Mouse (Mus musculus): ENCODE measurements at regions not wholly inside any gene's neighbourhood (a gene's known extent, or its start where the extent isn't known, plus 50 kb on each side); places are given as distances from the start of the nearest gene placed in this dataset.
"Not testable (repeated sequence)": the region's sequence is repeated elsewhere in the genome, so short reads cannot be mapped to it uniquely, and the experiment has no call there.

- Histone ChIP-seq H3K36me3 (ENCODE audit: insufficient read depth, low read length) (no peaks in the 10 kb centered on the region), H3K27ac (no peak overlapping the region), H3K27me3 (ENCODE audit: insufficient read depth, low read length) (no peaks in the 10 kb centered on the region), H3K9me3 (ENCODE audit: low read length) (no peaks in the 10 kb centered on the region), H3K9ac (replicated peaks; ENCODE audit: low read length) (no peak overlapping the region), H3K4me1 (ENCODE audit: insufficient read depth, low read length) (no peaks in the 10 kb centered on the region), H3K4me3 (ENCODE audit: low read length) (no peak overlapping the region), H3K4me2 (ENCODE audit: low read depth, low read length) (no peak overlapping the region)
- TF ChIP-seq CTCF (IDR thresholded peaks at IDR 0.05; ENCODE audit: low read depth): no peak
- 71% methylated on average over 4 of the region's 4 CpGs for WGBS
- DNase-seq (ENCODE audit: low spot score): no peak
- ATAC-seq: no peak
Measured at GRCm38 (mm10) chr3:81805745-81806144, 126.7 kb upstream of the Ctso start.

GRCm38 (mm10) chr3:81809604-81810003 lies 122.8 kb upstream of the Ctso start:
- Histone ChIP-seq H3K9me3 (ENCODE audit: low read length) (no peaks in the 10 kb centered on the region), H3K36me3 (ENCODE audit: insufficient read depth, low read length) (no peaks in the 10 kb centered on the region), H3K4me1 (ENCODE audit: insufficient read depth, low read length) (no peaks in the 10 kb centered on the region), H3K4me3 (ENCODE audit: low read length) (no peak overlapping the region), H3K27ac (no peak overlapping the region), H3K9ac (replicated peaks; ENCODE audit: low read length) (no peak overlapping the region), H3K27me3 (ENCODE audit: insufficient read depth, low read length) (no peaks in the 10 kb centered on the region), H3K4me2 (ENCODE audit: low read depth, low read length) (no peak overlapping the region)
- TF ChIP-seq CTCF (IDR thresholded peaks at IDR 0.05; ENCODE audit: low read depth): no peak
- DNase-seq (ENCODE audit: low spot score) (no peak), ATAC-seq (no peak)
- 80% methylated on average over 2 of the region's 2 CpGs for WGBS

GRCm38 (mm10) chr3:81820304-81820703 lies 112.1 kb upstream of the Ctso start:
- Histone ChIP-seq H3K27ac (no peak overlapping the region), H3K4me1 (ENCODE audit: insufficient read depth, low read length) (no peaks in the 10 kb centered on the region), H3K4me2 (ENCODE audit: low read depth, low read length) (no peak overlapping the region), H3K27me3 (ENCODE audit: insufficient read depth, low read length) (no peaks in the 10 kb centered on the region), H3K4me3 (ENCODE audit: low read length) (no peak overlapping the region), H3K9me3 (ENCODE audit: low read length) (no peaks in the 10 kb centered on the region), H3K36me3 (ENCODE audit: insufficient read depth, low read length) (no peaks in the 10 kb centered on the region), H3K9ac (replicated peaks; ENCODE audit: low read length) (no peak overlapping the region)
- no peak for TF ChIP-seq CTCF (IDR thresholded peaks at IDR 0.05; ENCODE audit: low read depth)
- no peak for DNase-seq (ENCODE audit: low spot score)
- WGBS: 82% methylated on average over 2 of the region's 2 CpGs
- no peak for ATAC-seq

- 0 out of 2 replicates have a peak overlapping the region, but pooled peaks have one; percentile 41 for H3K27ac ChIP-seq
- ATAC-seq: no peak
- no peak for DNase-seq (ENCODE audit: low spot score)
Measured at GRCm38 (mm10) chr3:81829525-81829924, 102.9 kb upstream of the Ctso start.

GRCm38 (mm10) chr3:81829966-81830599 lies 102.3 kb upstream of the Ctso start:
- no peak for TF ChIP-seq CTCF (IDR thresholded peaks at IDR 0.05; ENCODE audit: low read depth)
- H3K9me3 ChIP-seq (ENCODE audit: low read length): no peaks in the 10 kb centered on the region
- no peaks in the 10 kb centered on the region for H3K36me3 ChIP-seq (ENCODE audit: insufficient read depth, low read length)
- no peak overlapping the region for H3K9ac ChIP-seq (replicated peaks; ENCODE audit: low read length)
- peak; percentile 92 for ATAC-seq
- no peak overlapping the region for H3K4me3 ChIP-seq (ENCODE audit: low read length)
- no peak overlapping the region for H3K4me2 ChIP-seq (ENCODE audit: low read depth, low read length)
- peak; percentile 79 for DNase-seq (ENCODE audit: low spot score)
- no peaks in the 10 kb centered on the region for H3K4me1 ChIP-seq (ENCODE audit: insufficient read depth, low read length)
- peak overlapping the region; percentile 41; the same call in 1 of the 2 replicates for H3K27ac ChIP-seq
- H3K27me3 ChIP-seq (ENCODE audit: insufficient read depth, low read length): no peaks in the 10 kb centered on the region

More at GRCm38 (mm10) chr3:81829525-81829924, 102.9 kb upstream of the Ctso start:
- no peaks in the 10 kb centered on the region for H3K4me1 ChIP-seq (ENCODE audit: insufficient read depth, low read length)
- WGBS: no CpG with 5 or more reads among the region's 2 CpGs
- H3K4me3 ChIP-seq (ENCODE audit: low read length): no peak overlapping the region
- H3K9me3 ChIP-seq (ENCODE audit: low read length): no peaks in the 10 kb centered on the region
- no peaks in the 10 kb centered on the region for H3K36me3 ChIP-seq (ENCODE audit: insufficient read depth, low read length)
- no peak for TF ChIP-seq CTCF (IDR thresholded peaks at IDR 0.05; ENCODE audit: low read depth)
- H3K9ac ChIP-seq (replicated peaks; ENCODE audit: low read length): no peak overlapping the region
- H3K4me2 ChIP-seq (ENCODE audit: low read depth, low read length): no peak overlapping the region
- no peaks in the 10 kb centered on the region for H3K27me3 ChIP-seq (ENCODE audit: insufficient read depth, low read length)

- 15% methylated on average over 11 of the region's 11 CpGs for WGBS
- peak overlapping the region; percentile 28 for H3K4me2 ChIP-seq (ENCODE audit: low read depth, low read length)
- H3K4me3 ChIP-seq (ENCODE audit: low read length): no peak overlapping the region
- H3K27me3 ChIP-seq (ENCODE audit: insufficient read depth, low read length): no peaks in the 10 kb centered on the region
- no peak for ATAC-seq
- no peaks in the 10 kb centered on the region for H3K9me3 ChIP-seq (ENCODE audit: low read length)
- no peaks in the 10 kb centered on the region for H3K36me3 ChIP-seq (ENCODE audit: insufficient read depth, low read length)
- H3K27ac ChIP-seq: no peak overlapping the region
- H3K9ac ChIP-seq (replicated peaks; ENCODE audit: low read length): no peak overlapping the region
- H3K4me1 ChIP-seq (ENCODE audit: insufficient read depth, low read length): no peaks in the 10 kb centered on the region
- DNase-seq (ENCODE audit: low spot score): no peak
- no peak for TF ChIP-seq CTCF (IDR thresholded peaks at IDR 0.05; ENCODE audit: low read depth)
Measured at GRCm38 (mm10) chr3:81835380-81836157, 96.8 kb upstream of the Ctso start.

GRCm38 (mm10) chr3:81836478-81836877 lies 95.9 kb upstream of the Ctso start:
- no peak overlapping the region for H3K4me3 ChIP-seq (ENCODE audit: low read length)
- H3K27ac ChIP-seq: no peak overlapping the region
- DNase-seq (ENCODE audit: low spot score) (no peak), ATAC-seq (no peak)
- TF ChIP-seq CTCF (IDR thresholded peaks at IDR 0.05; ENCODE audit: low read depth): no peak
- WGBS: 80% methylated on average over 7 of the region's 7 CpGs
- H3K9ac ChIP-seq (replicated peaks; ENCODE audit: low read length): no peak overlapping the region
- H3K9me3 ChIP-seq (ENCODE audit: low read length): no peaks in the 10 kb centered on the region
- no peaks in the 10 kb centered on the region for H3K4me1 ChIP-seq (ENCODE audit: insufficient read depth, low read length)
- no peaks in the 10 kb centered on the region for H3K27me3 ChIP-seq (ENCODE audit: insufficient read depth, low read length)
- no peaks in the 10 kb centered on the region for H3K36me3 ChIP-seq (ENCODE audit: insufficient read depth, low read length)
- no peak overlapping the region for H3K4me2 ChIP-seq (ENCODE audit: low read depth, low read length)

GRCm38 (mm10) chr3:81838121-81838520 lies 94.3 kb upstream of the Ctso start:
- not testable (repeated sequence) for H3K36me3 ChIP-seq (ENCODE audit: insufficient read depth, low read length); H3K9me3 ChIP-seq (ENCODE audit: low read length); H3K27me3 ChIP-seq (ENCODE audit: insufficient read depth, low read length); H3K27ac ChIP-seq; H3K4me2 ChIP-seq (ENCODE audit: low read depth, low read length); H3K9ac ChIP-seq (replicated peaks; ENCODE audit: low read length); ATAC-seq; DNase-seq (ENCODE audit: low spot score); H3K4me1 ChIP-seq (ENCODE audit: insufficient read depth, low read length); H3K4me3 ChIP-seq (ENCODE audit: low read length)
- WGBS: 90% methylated on average over 9 of the region's 9 CpGs
